Mouse (Mus musculus): Measurements from ENCODE around the gene Zfp978. TPM values are rescaled to one million over a fixed set of nuclear protein-coding genes. Genes with fewer than 3 reads are reported as not detected.
"Not testable (repeated sequence)": the region's sequence is repeated elsewhere in the genome, so short reads cannot be mapped to it uniquely, and the experiment has no call there.

The Zfp978 gene
- polyA plus RNA-seq (2012; rRNA removed) = 0.57 TPM in 1 of 2 replicates, not detected in the other

- not testable (repeated sequence) for H3K27ac ChIP-seq (ENCODE audit: control insufficient read depth, insufficient read depth, low read depth, low read length); H3K36me3 ChIP-seq (ENCODE audit: control insufficient read depth, insufficient read depth, low read length); H3K4me1 ChIP-seq (ENCODE audit: control insufficient read depth, insufficient read depth, low read length); H3K27me3 ChIP-seq (ENCODE audit: control insufficient read depth, insufficient read depth, low read length); H3K4me3 ChIP-seq (ENCODE audit: control insufficient read depth, low read depth, low read length)
Observed at GRCm38 (mm10) chr4:147361003-147361402, at the start of gene Zfp978. Zfp978 (plus strand) TSS chr4:147361303.

GRCm38 (mm10) chr4:147335036-147335690 is 25.9 kb upstream of the Zfp978 start:
- H3K36me3 ChIP-seq (ENCODE audit: control insufficient read depth, insufficient read depth, low read length); H3K27ac ChIP-seq (ENCODE audit: control insufficient read depth, insufficient read depth, low read depth, low read length); H3K4me1 ChIP-seq (ENCODE audit: control insufficient read depth, insufficient read depth, low read length); H3K4me3 ChIP-seq (ENCODE audit: control insufficient read depth, low read depth, low read length); H3K27me3 ChIP-seq (ENCODE audit: control insufficient read depth, insufficient read depth, low read length): not testable (repeated sequence)

- H3K27me3 ChIP-seq (ENCODE audit: control insufficient read depth, insufficient read depth, low read length); H3K4me3 ChIP-seq (ENCODE audit: control insufficient read depth, low read depth, low read length); H3K4me1 ChIP-seq (ENCODE audit: control insufficient read depth, insufficient read depth, low read length); H3K36me3 ChIP-seq (ENCODE audit: control insufficient read depth, insufficient read depth, low read length); H3K27ac ChIP-seq (ENCODE audit: control insufficient read depth, insufficient read depth, low read depth, low read length): not testable (repeated sequence)
Observed at GRCm38 (mm10) chr4:147335691-147336367, 25.3 kb upstream of the Zfp978 start.

- not testable (repeated sequence) for H3K4me3 ChIP-seq (ENCODE audit: control insufficient read depth, low read depth, low read length); H3K27ac ChIP-seq (ENCODE audit: control insufficient read depth, insufficient read depth, low read depth, low read length)
Observed at GRCm38 (mm10) chr4:147336368-147337195, 24.5 kb upstream of the Zfp978 start.

GRCm38 (mm10) chr4:147337520-147337919 is 23.6 kb upstream of the Zfp978 start:
- H3K4me1 ChIP-seq (ENCODE audit: control insufficient read depth, insufficient read depth, low read length); H3K36me3 ChIP-seq (ENCODE audit: control insufficient read depth, insufficient read depth, low read length); H3K27ac ChIP-seq (ENCODE audit: control insufficient read depth, insufficient read depth, low read depth, low read length); H3K27me3 ChIP-seq (ENCODE audit: control insufficient read depth, insufficient read depth, low read length); H3K4me3 ChIP-seq (ENCODE audit: control insufficient read depth, low read depth, low read length): not testable (repeated sequence)

More at GRCm38 (mm10) chr4:147336368-147337195, 24.5 kb upstream of the Zfp978 start:
- not testable (repeated sequence) for H3K36me3 ChIP-seq (ENCODE audit: control insufficient read depth, insufficient read depth, low read length); H3K27me3 ChIP-seq (ENCODE audit: control insufficient read depth, insufficient read depth, low read length); H3K4me1 ChIP-seq (ENCODE audit: control insufficient read depth, insufficient read depth, low read length)

GRCm38 (mm10) chr4:147338032-147338610 is 23.0 kb upstream of the Zfp978 start:
- Histone ChIP-seq H3K4me1 (ENCODE audit: control insufficient read depth, insufficient read depth, low read length) (no peaks in the 10 kb centered on the region), H3K36me3 (ENCODE audit: control insufficient read depth, insufficient read depth, low read length) (no peaks in the 10 kb centered on the region), H3K27me3 (ENCODE audit: control insufficient read depth, insufficient read depth, low read length) (no peaks in the 10 kb centered on the region), H3K27ac (ENCODE audit: control insufficient read depth, insufficient read depth, low read depth, low read length) (no peak overlapping the region), H3K4me3 (ENCODE audit: control insufficient read depth, low read depth, low read length) (no peak overlapping the region)
- TF ChIP-seq CTCF (IDR thresholded peaks at IDR 0.05; ENCODE audit: control insufficient read depth, insufficient read depth, insufficient replicate concordance, low read depth, low read length) (no peak), POLR2A (IDR thresholded peaks at IDR 0.05; ENCODE audit: control insufficient read depth, low read depth, low read length) (no peak)

GRCm38 (mm10) chr4:147338706-147339105 is 22.4 kb upstream of the Zfp978 start:
- not testable (repeated sequence) for H3K4me3 ChIP-seq (ENCODE audit: control insufficient read depth, low read depth, low read length); H3K36me3 ChIP-seq (ENCODE audit: control insufficient read depth, insufficient read depth, low read length); H3K4me1 ChIP-seq (ENCODE audit: control insufficient read depth, insufficient read depth, low read length); H3K27ac ChIP-seq (ENCODE audit: control insufficient read depth, insufficient read depth, low read depth, low read length); H3K27me3 ChIP-seq (ENCODE audit: control insufficient read depth, insufficient read depth, low read length)

GRCm38 (mm10) chr4:147339601-147340219 is 21.4 kb upstream of the Zfp978 start:
- H3K36me3 ChIP-seq (ENCODE audit: control insufficient read depth, insufficient read depth, low read length); H3K4me1 ChIP-seq (ENCODE audit: control insufficient read depth, insufficient read depth, low read length); H3K4me3 ChIP-seq (ENCODE audit: control insufficient read depth, low read depth, low read length); H3K27ac ChIP-seq (ENCODE audit: control insufficient read depth, insufficient read depth, low read depth, low read length); H3K27me3 ChIP-seq (ENCODE audit: control insufficient read depth, insufficient read depth, low read length): not testable (repeated sequence)
